In genomic region chr11:76436864-76437437, GRCm38 (mm10) we compare ENCODE assay signal across 8 mouse cellular contexts. TPM values are rescaled to one million over a fixed set of nuclear protein-coding genes. Genes with fewer than 3 reads are reported as not detected.
DNase-seq lines count a peak whose midpoint lies in the region; ATAC-seq and TF ChIP-seq lines count a peak whose summit lies in the region.

No protein-coding gene starts in this region.

- H3K4me3 ChIP-seq in hindbrain, embryonic 14.5 days (replicated peaks; ENCODE audit: low read length): peak overlapping the region; percentile 20
- H3K4me3 ChIP-seq in midbrain, postnatal 0 days (ENCODE audit: low read depth, low read length): peak overlapping the region; percentile 26; the same call in 1 of the 2 replicates

- H3K36me3 ChIP-seq in hindbrain, embryonic 14.5 days (replicated peaks; ENCODE audit: control insufficient read depth, insufficient read depth): peaks cover 40% of the 10 kb centered on the region
- peaks cover 29% of the 10 kb centered on the region for H3K36me3 ChIP-seq in midbrain, postnatal 0 days (ENCODE audit: insufficient read depth, low read length)

- peak overlapping the region; percentile 43 for H3K4me2 ChIP-seq in hindbrain, embryonic 14.5 days (replicated peaks)
- H3K4me2 ChIP-seq in midbrain, postnatal 0 days (ENCODE audit: low read depth, low read length, poor library complexity, severe bottlenecking): peak overlapping the region; percentile 36

- H3K9ac ChIP-seq in hindbrain, embryonic 14.5 days: peak overlapping the region; percentile 47
- 0 out of 2 replicates have a peak overlapping the region, but pooled peaks have one; percentile 5 for H3K9ac ChIP-seq in midbrain, postnatal 0 days (replicated peaks; ENCODE audit: low read length, poor library complexity, severe bottlenecking)

- peaks cover 12% of the 10 kb centered on the region for H3K4me1 ChIP-seq in hindbrain, embryonic 14.5 days (replicated peaks; ENCODE audit: control insufficient read depth, insufficient read depth, low read length)
- peaks cover 10% of the 10 kb centered on the region for H3K4me1 ChIP-seq in midbrain, postnatal 0 days (ENCODE audit: insufficient read depth, low read length)

- peak overlapping the region; percentile 27 for H3K27ac ChIP-seq in hindbrain, embryonic 14.5 days
- peak overlapping the region; percentile 73 for H3K27ac ChIP-seq in midbrain, postnatal 0 days (ENCODE audit: low read depth, low read length)

- DNase-seq in R1 (ENCODE audit: low read depth, low spot score) (peak; percentile 86), liver (peak; percentile 50)
- peak; percentile 44 to 53 for DNase-seq in cerebellum, postnatal 10 days
- peak; percentile 42 to 61 for DNase-seq in gastrocnemius, adult 8-10 months (ENCODE audit: low spot score in 2 of 2)
- peak; percentile 51 for DNase-seq in hindbrain, embryonic 14.5 days (ENCODE audit: low spot score)
- peak; percentile 66 for DNase-seq in midbrain, postnatal 0 days (ENCODE audit: low spot score)
- no peak for DNase-seq in T-cell, adult 2 months (ENCODE audit: low spot score)
- DNase-seq in spleen, adult 12 weeks (ENCODE audit: low spot score): no peak

- ATAC-seq in hindbrain, embryonic 14.5 days (ENCODE audit: low FRiP score): peak; percentile 64; the same call in 1 of the 2 replicates
- ATAC-seq in midbrain, postnatal 0 days (ENCODE audit: low FRiP score): peak; percentile 47

- peak; percentile 19; the same call in 1 of the 2 replicates for TF ChIP-seq CTCF in midbrain, postnatal 0 days (IDR thresholded peaks at IDR 0.05)

- WGBS in hindbrain, embryonic 14.5 days: 6% methylated on average over 28 of the region's 28 CpGs
- 8% methylated on average over 27 of the region's 28 CpGs for WGBS in midbrain, postnatal 0 days

- no peaks in the 10 kb centered on the region for H3K9me3 ChIP-seq in hindbrain, embryonic 14.5 days (ENCODE audit: control insufficient read depth, low read length)
- H3K9me3 ChIP-seq in midbrain, postnatal 0 days (ENCODE audit: low read length): no peaks in the 10 kb centered on the region

- no peaks in the 10 kb centered on the region for H3K27me3 ChIP-seq in hindbrain, embryonic 14.5 days (ENCODE audit: control insufficient read depth, insufficient read depth, low read length)
- no peaks in the 10 kb centered on the region for H3K27me3 ChIP-seq in midbrain, postnatal 0 days (ENCODE audit: insufficient read depth, low read length)

RNA-seq across cellular contexts. Expression of gene Timm22, which starts 30.2 kb away (rescaled TPM):
- total RNA-seq in gastrocnemius, adult 8-10 months (2022): 10 to 100 TPM; 31.6 to 45.2 (median 39.6) TPM
- polyA plus RNA-seq in hindbrain, embryonic 14.5 days (2014; fragmentation: Nextera tagmentation; extraction: Ambion mirVana): 110 TPM in 2 replicates
- total RNA-seq in midbrain, postnatal 0 days (2014; rRNA removed): 26.6 and 38.0 TPM in 2 replicates
- polyA plus RNA-seq in midbrain, postnatal 0 days (2015; fragmentation: Nextera tagmentation; extraction: Ambion mirVana): 103 and 104 TPM in 2 replicates

RNA-seq across cellular contexts. Expression of gene Nxn, which starts 38.0 kb away (rescaled TPM):
- 10 to 100 TPM; 41.5 to 47.7 (median 43.3) TPM for total RNA-seq in gastrocnemius, adult 8-10 months (2022)
- 32.0 and 36.0 TPM in 2 replicates for polyA plus RNA-seq in hindbrain, embryonic 14.5 days (2014; fragmentation: Nextera tagmentation; extraction: Ambion mirVana)
- 25.2 and 32.2 TPM in 2 replicates for total RNA-seq in midbrain, postnatal 0 days (2014; rRNA removed)
- polyA plus RNA-seq in midbrain, postnatal 0 days (2015; fragmentation: Nextera tagmentation; extraction: Ambion mirVana): 13.7 and 15.2 TPM in 2 replicates

Comparison
In these comparisons a context has a peak if more than half of its experiments do, and no peak if none do; other contexts are left out.
1. DNase-seq: peak in R1 (single experiment), cerebellum, postnatal 10 days (2 of 2), gastrocnemius, adult 8-10 months (2 of 2), hindbrain, embryonic 14.5 days (single experiment), liver (single experiment) and midbrain, postnatal 0 days (single experiment); none in T-cell, adult 2 months (single experiment) and spleen, adult 12 weeks (single experiment).